Mouse (Mus musculus): ENCODE measurements around the gene Foxk1. TPM values are rescaled to one million over a fixed set of nuclear protein-coding genes. Genes with fewer than 3 reads are reported as not detected.

Foxk1 gene
- polyA plus RNA-seq, 1 experiment from 2014 or later: 4.3 TPM

- no peak for DNase-seq (ENCODE audit: extremely low spot score, low spot score)
- WGBS: 34% methylated on average over 17 of the region's 17 CpGs
These were observed 965 bp upstream of the Foxk1 start for GRCm38 (mm10) chr5:142400181-142400883.

GRCm38 (mm10) chr5:142401641-142402625 lies 636 bp downstream of the Foxk1 start:
- Histone ChIP-seq H3K4me1 (peaks cover 59% of the 10 kb centered on the region), H3K9me3 (no peaks in the 10 kb centered on the region), H3K27ac (peak overlapping the region; percentile 95), H3K27me3 (ENCODE audit: poor library complexity, severe bottlenecking) (no peaks in the 10 kb centered on the region), H3K4me3 (peak overlapping the region; percentile 96), H3K36me3 (replicated peaks) (peaks cover 35% of the 10 kb centered on the region)
- WGBS: 2% methylated on average over 67 of the region's 67 CpGs
- DNase-seq (ENCODE audit: extremely low spot score, low spot score): peak; percentile 57

More at GRCm38 (mm10) chr5:142400181-142400883, 965 bp upstream of the Foxk1 start:
- Histone ChIP-seq H3K9me3 (no peaks in the 10 kb centered on the region), H3K4me3 (peak overlapping the region; percentile 96), H3K36me3 (replicated peaks) (peaks cover 19% of the 10 kb centered on the region), H3K27me3 (ENCODE audit: poor library complexity, severe bottlenecking) (no peaks in the 10 kb centered on the region), H3K27ac (peak overlapping the region; percentile 95), H3K4me1 (peaks cover 69% of the 10 kb centered on the region)

GRCm38 (mm10) chr5:142403694-142404093 lies 2.4 kb downstream of the Foxk1 start:
- Histone ChIP-seq H3K4me1 (peaks cover 69% of the 10 kb centered on the region), H3K9me3 (no peaks in the 10 kb centered on the region), H3K36me3 (replicated peaks) (peaks cover 52% of the 10 kb centered on the region), H3K27ac (no peak overlapping the region), H3K27me3 (ENCODE audit: poor library complexity, severe bottlenecking) (no peaks in the 10 kb centered on the region), H3K4me3 (peak overlapping the region; percentile 96)
- no peak for DNase-seq (ENCODE audit: extremely low spot score, low spot score)
- 94% methylated on average over 3 of the region's 3 CpGs for WGBS

- Histone ChIP-seq H3K36me3 (replicated peaks) (peaks cover 54% of the 10 kb centered on the region), H3K27ac (no peak overlapping the region), H3K4me1 (peaks cover 75% of the 10 kb centered on the region), H3K9me3 (no peaks in the 10 kb centered on the region), H3K27me3 (ENCODE audit: poor library complexity, severe bottlenecking) (no peaks in the 10 kb centered on the region), H3K4me3 (peak overlapping the region; percentile 18; the same call in 1 of the 2 replicates)
- WGBS: 92% methylated on average over 1 of the region's 1 CpGs
- DNase-seq (ENCODE audit: extremely low spot score, low spot score): no peak
These were observed 3.0 kb downstream of the Foxk1 start for GRCm38 (mm10) chr5:142404307-142404706.

- Histone ChIP-seq H3K27ac (no peak overlapping the region), H3K36me3 (replicated peaks) (peaks cover 54% of the 10 kb centered on the region), H3K4me3 (no peak overlapping the region), H3K27me3 (ENCODE audit: poor library complexity, severe bottlenecking) (no peaks in the 10 kb centered on the region), H3K9me3 (no peaks in the 10 kb centered on the region), H3K4me1 (peaks cover 82% of the 10 kb centered on the region)
- no peak for DNase-seq (ENCODE audit: extremely low spot score, low spot score)
- WGBS: 79% methylated on average over 6 of the region's 6 CpGs
These were observed 4.1 kb downstream of the Foxk1 start for GRCm38 (mm10) chr5:142405426-142405825.

GRCm38 (mm10) chr5:142406401-142406800 lies 5.1 kb downstream of the Foxk1 start:
- no peaks in the 10 kb centered on the region for H3K9me3 ChIP-seq
- no peak overlapping the region for H3K4me3 ChIP-seq
- 96% methylated on average over 7 of the region's 7 CpGs for WGBS

GRCm38 (mm10) chr5:142406937-142407336 lies 5.6 kb downstream of the Foxk1 start:
- Histone ChIP-seq H3K27me3 (ENCODE audit: poor library complexity, severe bottlenecking) (no peaks in the 10 kb centered on the region), H3K36me3 (replicated peaks) (peaks cover 66% of the 10 kb centered on the region), H3K9me3 (no peaks in the 10 kb centered on the region), H3K4me3 (no peak overlapping the region), H3K4me1 (peaks cover 78% of the 10 kb centered on the region), H3K27ac (no peak overlapping the region)
- DNase-seq (ENCODE audit: extremely low spot score, low spot score): no peak
- 85% methylated on average over 11 of the region's 11 CpGs for WGBS

More at GRCm38 (mm10) chr5:142406401-142406800, 5.1 kb downstream of the Foxk1 start:
- peaks cover 61% of the 10 kb centered on the region for H3K36me3 ChIP-seq (replicated peaks)
- H3K27me3 ChIP-seq (ENCODE audit: poor library complexity, severe bottlenecking): no peaks in the 10 kb centered on the region
- H3K27ac ChIP-seq: no peak overlapping the region
- peaks cover 83% of the 10 kb centered on the region for H3K4me1 ChIP-seq
- no peak for DNase-seq (ENCODE audit: extremely low spot score, low spot score)

- Histone ChIP-seq H3K9me3 (no peaks in the 10 kb centered on the region), H3K27me3 (ENCODE audit: poor library complexity, severe bottlenecking) (no peaks in the 10 kb centered on the region), H3K27ac (no peak overlapping the region), H3K36me3 (replicated peaks) (peaks cover 71% of the 10 kb centered on the region), H3K4me1 (peaks cover 75% of the 10 kb centered on the region), H3K4me3 (no peak overlapping the region)
- no peak for DNase-seq (ENCODE audit: extremely low spot score, low spot score)
- WGBS: 89% methylated on average over 7 of the region's 7 CpGs
These were observed 6.1 kb downstream of the Foxk1 start for GRCm38 (mm10) chr5:142407381-142407780.

GRCm38 (mm10) chr5:142409169-142409568 lies 7.9 kb downstream of the Foxk1 start:
- Histone ChIP-seq H3K9me3 (no peaks in the 10 kb centered on the region), H3K4me3 (no peak overlapping the region), H3K4me1 (peaks cover 76% of the 10 kb centered on the region), H3K27ac (no peak overlapping the region), H3K36me3 (replicated peaks) (peaks cover 70% of the 10 kb centered on the region), H3K27me3 (ENCODE audit: poor library complexity, severe bottlenecking) (no peaks in the 10 kb centered on the region)
- no peak for DNase-seq (ENCODE audit: extremely low spot score, low spot score)
- 80% methylated on average over 6 of the region's 6 CpGs for WGBS

GRCm38 (mm10) chr5:142410348-142410747 lies 9.1 kb downstream of the Foxk1 start:
- DNase-seq (ENCODE audit: extremely low spot score, low spot score): no peak
- Histone ChIP-seq H3K27ac (peak overlapping the region; percentile 54; the same call in 1 of the 2 replicates), H3K4me3 (no peak overlapping the region), H3K36me3 (replicated peaks) (peaks cover 65% of the 10 kb centered on the region), H3K4me1 (peaks cover 76% of the 10 kb centered on the region), H3K27me3 (ENCODE audit: poor library complexity, severe bottlenecking) (no peaks in the 10 kb centered on the region), H3K9me3 (no peaks in the 10 kb centered on the region)
- 52% methylated on average over 7 of the region's 7 CpGs for WGBS

GRCm38 (mm10) chr5:142412678-142413385 lies 11.5 kb downstream of the Foxk1 start:
- H3K27ac ChIP-seq: no peak overlapping the region
- WGBS: 70% methylated on average over 6 of the region's 6 CpGs
- H3K9me3 ChIP-seq: no peaks in the 10 kb centered on the region
- no peak for DNase-seq (ENCODE audit: extremely low spot score, low spot score)
- no peaks in the 10 kb centered on the region for H3K27me3 ChIP-seq (ENCODE audit: poor library complexity, severe bottlenecking)
- H3K36me3 ChIP-seq (replicated peaks): peaks cover 49% of the 10 kb centered on the region
- H3K4me1 ChIP-seq: peaks cover 84% of the 10 kb centered on the region
- H3K4me3 ChIP-seq: no peak overlapping the region

- Histone ChIP-seq H3K36me3 (replicated peaks) (peaks cover 49% of the 10 kb centered on the region), H3K27me3 (ENCODE audit: poor library complexity, severe bottlenecking) (no peaks in the 10 kb centered on the region), H3K4me1 (peaks cover 79% of the 10 kb centered on the region), H3K9me3 (no peaks in the 10 kb centered on the region), H3K4me3 (no peak overlapping the region), H3K27ac (peak overlapping the region; percentile 54)
- no peak for DNase-seq (ENCODE audit: extremely low spot score, low spot score)
- WGBS: 29% methylated on average over 9 of the region's 9 CpGs
These were observed 12.6 kb downstream of the Foxk1 start for GRCm38 (mm10) chr5:142413723-142414445.
